Mouse (Mus musculus): ENCODE results near the gene Mogat1. TPM values are rescaled to one million over a fixed set of nuclear protein-coding genes. Genes with fewer than 3 reads are reported as not detected.
A peak's percentile ranks its signal among the peaks of the same experiment; 100 is the strongest.
"Not testable (repeated sequence)": the region's sequence is repeated elsewhere in the genome, so short reads cannot be mapped to it uniquely, and the experiment has no call there.

Gene Mogat1
- polyA plus RNA-seq, 1 experiment from 2014 or later = not detected

GRCm38 (mm10) chr1:78532184-78532800 lies 21.5 kb downstream of the Mogat1 start:
- Histone ChIP-seq H3K27me3 (replicated peaks; ENCODE audit: control insufficient read depth, insufficient read depth, low read length) (no peaks in the 10 kb centered on the region), H3K4me2 (ENCODE audit: low read depth, low read length) (no peak overlapping the region), H3K4me1 (ENCODE audit: control insufficient read depth, insufficient read depth, low read length) (no peaks in the 10 kb centered on the region), H3K36me3 (ENCODE audit: control insufficient read depth, insufficient read depth, low read length) (no peaks in the 10 kb centered on the region), H3K4me3 (ENCODE audit: low read length) (no peak overlapping the region), H3K9me3 (ENCODE audit: control insufficient read depth, low read length) (no peaks in the 10 kb centered on the region), H3K27ac (ENCODE audit: low read length) (no peak overlapping the region), H3K9ac (ENCODE audit: low read depth, low read length) (no peak overlapping the region)
- WGBS = 74% methylated on average over 15 of the region's 15 CpGs
- ATAC-seq = no peak

GRCm38 (mm10) chr1:78534428-78535150 lies 23.8 kb downstream of the Mogat1 start:
- no peaks in the 10 kb centered on the region for H3K4me1 ChIP-seq (ENCODE audit: control insufficient read depth, insufficient read depth, low read length)
- no peak for ATAC-seq
- H3K27ac ChIP-seq (ENCODE audit: low read length) = no peak overlapping the region
- H3K9me3 ChIP-seq (ENCODE audit: control insufficient read depth, low read length) = no peaks in the 10 kb centered on the region
- WGBS = 72% methylated on average over 9 of the region's 9 CpGs
- no peaks in the 10 kb centered on the region for H3K27me3 ChIP-seq (replicated peaks; ENCODE audit: control insufficient read depth, insufficient read depth, low read length)
- H3K9ac ChIP-seq (ENCODE audit: low read depth, low read length) = no peak overlapping the region
- H3K36me3 ChIP-seq (ENCODE audit: control insufficient read depth, insufficient read depth, low read length) = no peaks in the 10 kb centered on the region
- no peak overlapping the region for H3K4me3 ChIP-seq (ENCODE audit: low read length)
- H3K4me2 ChIP-seq (ENCODE audit: low read depth, low read length) = no peak overlapping the region

- no peak overlapping the region for H3K27ac ChIP-seq (ENCODE audit: low read length)
- ATAC-seq = peak; percentile 61
- no peaks in the 10 kb centered on the region for H3K4me1 ChIP-seq (ENCODE audit: control insufficient read depth, insufficient read depth, low read length)
- H3K4me2 ChIP-seq (ENCODE audit: low read depth, low read length) = 0 out of 2 replicates have a peak overlapping the region, but pooled peaks have one; percentile 43
- WGBS = 28% methylated on average over 19 of the region's 19 CpGs
- H3K27me3 ChIP-seq (replicated peaks; ENCODE audit: control insufficient read depth, insufficient read depth, low read length) = no peaks in the 10 kb centered on the region
- H3K4me3 ChIP-seq (ENCODE audit: low read length) = no peak overlapping the region
- H3K9ac ChIP-seq (ENCODE audit: low read depth, low read length) = no peak overlapping the region
- H3K36me3 ChIP-seq (ENCODE audit: control insufficient read depth, insufficient read depth, low read length) = no peaks in the 10 kb centered on the region
- no peaks in the 10 kb centered on the region for H3K9me3 ChIP-seq (ENCODE audit: control insufficient read depth, low read length)
Observed at GRCm38 (mm10) chr1:78536310-78537164, 25.7 kb downstream of the Mogat1 start.

- Histone ChIP-seq H3K9ac (ENCODE audit: low read depth, low read length) (peak overlapping the region; percentile 17; the same call in 1 of the 2 replicates), H3K4me1 (ENCODE audit: control insufficient read depth, insufficient read depth, low read length) (no peaks in the 10 kb centered on the region), H3K27ac (ENCODE audit: low read length) (no peak overlapping the region), H3K36me3 (ENCODE audit: control insufficient read depth, insufficient read depth, low read length) (no peaks in the 10 kb centered on the region), H3K4me2 (ENCODE audit: low read depth, low read length) (peak overlapping the region; percentile 43), H3K27me3 (replicated peaks; ENCODE audit: control insufficient read depth, insufficient read depth, low read length) (no peaks in the 10 kb centered on the region), H3K9me3 (ENCODE audit: control insufficient read depth, low read length) (no peaks in the 10 kb centered on the region), H3K4me3 (ENCODE audit: low read length) (peak overlapping the region; percentile 30)
- 30% methylated on average over 16 of the region's 16 CpGs for WGBS
- peak; percentile 68 for ATAC-seq
Observed at GRCm38 (mm10) chr1:78537494-78538010, 26.8 kb downstream of the Mogat1 start.

GRCm38 (mm10) chr1:78538396-78538795 lies 27.6 kb downstream of the Mogat1 start:
- Histone ChIP-seq H3K36me3 (ENCODE audit: control insufficient read depth, insufficient read depth, low read length) (no peaks in the 10 kb centered on the region), H3K9ac (ENCODE audit: low read depth, low read length) (no peak overlapping the region), H3K27ac (ENCODE audit: low read length) (no peak overlapping the region), H3K27me3 (replicated peaks; ENCODE audit: control insufficient read depth, insufficient read depth, low read length) (no peaks in the 10 kb centered on the region), H3K4me3 (ENCODE audit: low read length) (no peak overlapping the region), H3K4me2 (ENCODE audit: low read depth, low read length) (no peak overlapping the region), H3K4me1 (ENCODE audit: control insufficient read depth, insufficient read depth, low read length) (no peaks in the 10 kb centered on the region), H3K9me3 (ENCODE audit: control insufficient read depth, low read length) (no peaks in the 10 kb centered on the region)
- WGBS = 59% methylated on average over 5 of the region's 5 CpGs
- ATAC-seq = no peak

GRCm38 (mm10) chr1:78539166-78539565 lies 28.4 kb downstream of the Mogat1 start:
- Histone ChIP-seq H3K27me3 (replicated peaks; ENCODE audit: control insufficient read depth, insufficient read depth, low read length) (no peaks in the 10 kb centered on the region), H3K27ac (ENCODE audit: low read length) (no peak overlapping the region), H3K36me3 (ENCODE audit: control insufficient read depth, insufficient read depth, low read length) (no peaks in the 10 kb centered on the region), H3K4me3 (ENCODE audit: low read length) (no peak overlapping the region), H3K9ac (ENCODE audit: low read depth, low read length) (no peak overlapping the region), H3K4me1 (ENCODE audit: control insufficient read depth, insufficient read depth, low read length) (no peaks in the 10 kb centered on the region), H3K9me3 (ENCODE audit: control insufficient read depth, low read length) (no peaks in the 10 kb centered on the region), H3K4me2 (ENCODE audit: low read depth, low read length) (no peak overlapping the region)
- WGBS = 76% methylated on average over 6 of the region's 6 CpGs
- no peak for ATAC-seq

GRCm38 (mm10) chr1:78543631-78544030 lies 32.8 kb downstream of the Mogat1 start:
- H3K9me3 ChIP-seq (ENCODE audit: control insufficient read depth, low read length); H3K4me2 ChIP-seq (ENCODE audit: low read depth, low read length); H3K27me3 ChIP-seq (replicated peaks; ENCODE audit: control insufficient read depth, insufficient read depth, low read length); H3K4me1 ChIP-seq (ENCODE audit: control insufficient read depth, insufficient read depth, low read length); H3K27ac ChIP-seq (ENCODE audit: low read length); H3K4me3 ChIP-seq (ENCODE audit: low read length); ATAC-seq; H3K9ac ChIP-seq (ENCODE audit: low read depth, low read length); H3K36me3 ChIP-seq (ENCODE audit: control insufficient read depth, insufficient read depth, low read length): not testable (repeated sequence)
- 86% methylated on average over 1 of the region's 1 CpGs for WGBS

GRCm38 (mm10) chr1:78546258-78546657 lies 35.5 kb downstream of the Mogat1 start:
- Histone ChIP-seq H3K36me3 (ENCODE audit: control insufficient read depth, insufficient read depth, low read length) (no peaks in the 10 kb centered on the region), H3K4me1 (ENCODE audit: control insufficient read depth, insufficient read depth, low read length) (no peaks in the 10 kb centered on the region), H3K4me2 (ENCODE audit: low read depth, low read length) (no peak overlapping the region), H3K4me3 (ENCODE audit: low read length) (no peak overlapping the region), H3K9me3 (ENCODE audit: control insufficient read depth, low read length) (no peaks in the 10 kb centered on the region), H3K27ac (ENCODE audit: low read length) (no peak overlapping the region), H3K27me3 (replicated peaks; ENCODE audit: control insufficient read depth, insufficient read depth, low read length) (no peaks in the 10 kb centered on the region), H3K9ac (ENCODE audit: low read depth, low read length) (no peak overlapping the region)
- ATAC-seq = no peak
- WGBS = 70% methylated on average over 9 of the region's 9 CpGs

- no peak overlapping the region for H3K4me2 ChIP-seq (ENCODE audit: low read depth, low read length)
- ATAC-seq = no peak
- no peak overlapping the region for H3K27ac ChIP-seq (ENCODE audit: low read length)
- no peak overlapping the region for H3K9ac ChIP-seq (ENCODE audit: low read depth, low read length)
- no peaks in the 10 kb centered on the region for H3K9me3 ChIP-seq (ENCODE audit: control insufficient read depth, low read length)
- 54% methylated on average over 6 of the region's 6 CpGs for WGBS
- H3K27me3 ChIP-seq (replicated peaks; ENCODE audit: control insufficient read depth, insufficient read depth, low read length) = no peaks in the 10 kb centered on the region
- no peaks in the 10 kb centered on the region for H3K36me3 ChIP-seq (ENCODE audit: control insufficient read depth, insufficient read depth, low read length)
- H3K4me3 ChIP-seq (ENCODE audit: low read length) = no peak overlapping the region
- no peaks in the 10 kb centered on the region for H3K4me1 ChIP-seq (ENCODE audit: control insufficient read depth, insufficient read depth, low read length)
Observed at GRCm38 (mm10) chr1:78548961-78549360, 38.2 kb downstream of the Mogat1 start.
